Mouse (Mus musculus) gastrocnemius, adult 18-20 months (tissue): ENCODE results near the gene Pou2f2. TPM values are rescaled to one million over a fixed set of nuclear protein-coding genes. Genes with fewer than 3 reads are reported as not detected.

Experiments used
- DNase-seq: peaks from one replicate; pipeline ENCODE4 v3.0.0; 2021; ENCODE audit warnings: low spot score
- total RNA-seq, 2 experiments: library from RNA; stranded (reverse); gene quantifications; 2 replicates each; pipeline ENCODE4 v1.2.3; 2021

Pou2f2 gene
- total RNA-seq, 2 experiments from 2014 or later: 0.07 to 0.09 TPM

DNA sequence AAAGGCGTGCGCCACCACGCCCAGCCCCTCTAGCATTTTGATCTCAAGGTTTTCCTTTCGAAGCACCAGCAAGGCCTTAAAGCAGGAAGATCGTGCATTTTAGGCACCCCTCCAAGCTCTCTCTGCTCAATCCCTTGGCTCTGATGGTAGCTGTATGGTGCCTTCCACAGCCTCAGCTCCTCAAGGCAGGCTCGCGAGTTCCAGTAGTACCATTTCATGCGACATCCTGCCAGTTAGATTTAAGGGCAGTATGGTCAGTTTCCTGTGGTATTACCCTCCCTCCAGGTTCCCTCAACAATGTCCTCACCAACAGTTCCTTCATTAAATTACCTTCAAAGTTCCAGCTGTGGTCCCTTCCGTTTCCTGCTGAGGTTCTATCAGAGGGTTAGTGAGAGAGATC, 16.6 kb upstream of the Pou2f2 start:
- DNase-seq: no peak

DNA sequence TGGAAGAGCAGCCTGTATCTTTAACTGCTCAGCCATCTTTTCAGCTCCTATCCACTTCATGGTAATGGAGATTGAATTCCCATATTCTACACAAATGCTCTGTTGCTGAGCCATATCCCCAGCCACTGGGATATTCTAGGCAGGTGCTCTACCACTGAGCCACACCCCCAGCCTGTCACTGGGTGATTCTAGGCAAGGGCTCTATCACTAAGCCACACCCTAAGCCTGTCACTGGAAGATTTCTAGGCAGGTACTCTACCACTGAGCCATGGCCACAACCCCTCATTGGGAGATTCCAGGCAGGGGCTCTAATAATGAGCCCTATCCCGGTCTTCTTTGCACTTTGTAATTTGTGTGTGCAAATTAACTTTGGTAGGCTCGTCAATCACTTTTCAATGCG, 15.6 kb upstream of the Pou2f2 start:
- no peak for DNase-seq

DNA sequence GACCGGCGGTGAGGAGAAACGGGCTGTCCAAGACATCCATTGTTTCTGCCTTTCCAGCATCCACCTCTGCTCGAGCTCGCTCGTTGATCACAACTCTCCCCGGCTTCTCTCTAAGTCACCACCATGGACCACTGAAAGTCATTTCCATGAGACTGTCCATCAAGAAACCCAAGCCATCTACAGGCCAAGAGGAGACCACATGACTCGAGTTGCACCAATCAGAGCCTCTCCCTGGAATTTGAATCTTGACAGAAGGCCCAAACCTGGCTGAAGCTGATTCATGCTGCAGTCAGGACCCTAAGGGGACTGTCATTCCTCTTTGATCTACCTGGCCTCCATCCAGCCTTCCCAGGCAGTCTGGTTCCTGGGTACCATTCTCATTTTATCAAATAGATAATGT, 12.6 kb upstream of the Pou2f2 start:
- DNase-seq: no peak

DNA sequence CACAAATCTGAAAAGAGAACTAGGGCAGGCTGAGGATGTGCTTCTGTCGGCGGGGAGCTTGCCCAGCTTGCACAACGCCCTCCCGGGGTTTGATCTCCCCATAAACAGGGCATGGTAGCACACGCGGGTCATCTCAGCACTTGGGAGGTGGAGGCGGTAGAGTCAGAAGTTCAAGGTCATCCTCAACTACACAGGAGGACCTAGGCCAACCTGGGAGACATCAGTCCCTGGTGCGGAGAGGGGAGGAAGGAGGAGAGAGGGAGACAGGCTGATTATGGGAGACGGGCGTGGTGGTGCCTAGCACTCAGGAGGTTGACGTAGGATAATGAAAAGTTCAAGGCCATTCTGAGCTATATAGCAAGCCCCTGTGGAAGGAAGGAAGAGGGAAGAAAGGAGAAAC, 11.3 kb upstream of the Pou2f2 start:
- no peak for DNase-seq

DNA sequence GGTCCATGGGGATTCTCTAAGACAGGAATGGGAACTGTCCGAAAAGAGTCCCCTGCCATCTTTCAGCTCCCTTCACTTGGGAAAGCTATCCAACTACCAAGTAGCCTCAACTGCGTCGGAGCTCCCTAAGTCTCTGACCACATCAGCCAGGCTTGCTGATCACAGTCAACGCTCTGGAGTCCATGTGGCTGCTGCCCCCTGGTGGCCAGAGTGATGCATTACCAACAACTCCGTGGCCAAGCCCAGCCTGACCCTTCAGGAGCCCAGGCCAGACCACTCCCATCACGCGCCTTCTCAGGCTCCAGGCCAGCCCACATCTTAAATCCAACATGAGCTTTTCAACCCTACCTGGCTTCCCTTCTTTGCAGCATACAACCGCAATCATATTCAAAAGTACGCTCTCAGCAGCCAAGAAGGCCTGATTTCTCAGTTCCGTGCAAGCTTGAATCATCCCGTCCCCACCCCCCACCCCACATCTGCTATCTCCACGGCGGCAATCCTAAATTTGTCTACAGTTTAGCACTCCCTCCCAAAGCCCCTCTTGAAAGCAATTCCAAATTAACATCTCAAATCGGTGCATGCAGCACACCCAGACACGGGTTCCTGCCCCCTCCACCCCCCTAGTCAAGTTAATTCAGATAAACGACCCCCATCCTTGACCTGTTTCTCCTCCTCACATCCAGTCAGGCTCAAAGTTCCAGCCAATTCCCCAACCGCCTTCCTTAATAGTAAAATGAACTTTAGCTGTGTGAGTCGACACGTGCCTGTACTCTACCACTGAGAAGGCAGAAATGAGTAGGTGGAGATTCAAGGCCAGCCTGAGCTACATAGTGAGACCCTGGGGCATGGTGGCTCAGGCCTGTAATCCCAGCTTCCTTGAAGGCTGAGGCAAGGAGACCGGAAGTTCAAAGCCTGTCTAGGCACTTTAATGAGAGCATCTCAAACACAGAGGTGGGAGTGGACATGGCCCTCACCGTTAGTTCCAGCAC, 8.4 kb upstream of the Pou2f2 start:
- peak; percentile 85 for DNase-seq

DNA sequence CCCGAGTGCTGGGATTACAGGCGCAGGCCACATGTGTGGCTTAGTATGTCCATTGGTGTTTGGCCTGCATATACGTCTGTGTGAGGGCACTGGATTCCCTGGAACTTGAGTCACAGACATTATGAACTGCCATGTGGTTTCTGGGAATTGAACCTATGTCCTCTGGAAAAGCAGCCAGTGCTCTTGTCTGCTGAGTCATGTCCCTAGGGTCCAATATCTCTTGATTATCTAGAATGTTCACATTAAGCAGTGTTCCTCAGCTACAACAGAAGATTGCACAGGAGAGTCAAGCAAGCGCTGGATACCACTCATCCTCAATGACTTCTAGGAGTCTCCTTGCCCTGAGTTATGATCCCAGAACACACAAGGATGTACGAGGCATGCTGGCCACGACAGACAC, 4.6 kb upstream of the Pou2f2 start:
- no peak for DNase-seq

DNA sequence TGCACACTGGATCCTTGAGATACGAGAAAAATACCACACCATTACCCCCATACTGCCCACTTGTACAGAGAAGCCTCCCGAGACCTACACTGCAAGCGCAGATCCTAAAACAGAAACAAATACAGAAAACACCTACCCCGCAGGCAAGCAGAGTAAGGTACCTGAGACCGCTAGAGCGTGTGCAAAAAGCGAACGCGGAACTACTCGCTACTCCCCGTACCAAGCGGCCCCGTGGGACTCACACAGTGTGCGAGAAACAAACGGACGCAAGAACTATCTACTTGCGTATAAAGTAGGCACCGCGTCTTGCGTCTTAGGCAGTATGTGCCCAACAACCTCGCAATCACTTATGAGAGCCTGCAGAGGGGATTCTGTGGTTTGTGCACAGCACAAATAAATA, 2.3 kb upstream of the Pou2f2 start:
- DNase-seq: no peak

DNA sequence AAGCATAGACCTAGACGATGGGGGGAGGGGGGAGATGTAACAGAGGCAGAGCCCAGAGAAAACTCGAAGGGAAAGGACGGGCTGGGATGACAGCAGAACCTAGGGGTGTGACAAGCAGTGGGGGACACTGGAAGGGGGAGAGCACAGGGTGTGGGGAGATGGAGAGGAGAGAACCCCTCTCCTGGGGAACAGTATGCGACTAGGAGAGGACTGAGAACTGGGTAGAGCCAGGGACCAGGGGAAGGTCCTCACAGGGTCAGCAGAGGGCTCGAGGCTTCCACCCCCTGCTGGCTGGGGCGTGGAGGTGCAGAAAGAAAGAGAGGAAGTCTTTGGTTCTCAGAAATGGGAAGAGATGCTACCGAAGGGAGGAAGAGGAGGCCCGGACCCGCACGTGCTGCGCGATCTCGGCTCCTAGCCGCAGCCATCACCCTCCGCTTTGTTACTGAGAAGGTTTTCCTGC, 1.8 kb upstream of the Pou2f2 start:
- peak; percentile 25 for DNase-seq

DNA sequence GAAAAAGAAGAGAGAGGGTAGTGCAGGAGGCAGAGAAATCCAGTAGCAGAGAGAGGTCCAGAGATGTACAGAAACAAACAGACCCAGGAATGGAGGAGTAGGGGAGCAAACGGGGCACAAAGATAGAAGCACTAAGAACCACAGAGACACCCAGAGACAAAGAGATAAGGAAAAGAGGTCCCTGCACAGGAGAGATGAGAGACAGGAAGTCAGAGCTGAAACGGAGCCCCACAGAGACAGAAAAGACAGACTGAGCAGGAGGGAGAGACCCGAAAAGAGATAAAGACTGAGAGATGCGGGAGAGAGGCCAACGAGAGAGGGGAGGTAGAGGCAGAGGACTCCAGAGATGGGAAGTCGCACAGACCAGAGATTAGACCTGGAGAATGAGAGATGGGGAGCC, 986 bp upstream of the Pou2f2 start:
- no peak for DNase-seq

DNA sequence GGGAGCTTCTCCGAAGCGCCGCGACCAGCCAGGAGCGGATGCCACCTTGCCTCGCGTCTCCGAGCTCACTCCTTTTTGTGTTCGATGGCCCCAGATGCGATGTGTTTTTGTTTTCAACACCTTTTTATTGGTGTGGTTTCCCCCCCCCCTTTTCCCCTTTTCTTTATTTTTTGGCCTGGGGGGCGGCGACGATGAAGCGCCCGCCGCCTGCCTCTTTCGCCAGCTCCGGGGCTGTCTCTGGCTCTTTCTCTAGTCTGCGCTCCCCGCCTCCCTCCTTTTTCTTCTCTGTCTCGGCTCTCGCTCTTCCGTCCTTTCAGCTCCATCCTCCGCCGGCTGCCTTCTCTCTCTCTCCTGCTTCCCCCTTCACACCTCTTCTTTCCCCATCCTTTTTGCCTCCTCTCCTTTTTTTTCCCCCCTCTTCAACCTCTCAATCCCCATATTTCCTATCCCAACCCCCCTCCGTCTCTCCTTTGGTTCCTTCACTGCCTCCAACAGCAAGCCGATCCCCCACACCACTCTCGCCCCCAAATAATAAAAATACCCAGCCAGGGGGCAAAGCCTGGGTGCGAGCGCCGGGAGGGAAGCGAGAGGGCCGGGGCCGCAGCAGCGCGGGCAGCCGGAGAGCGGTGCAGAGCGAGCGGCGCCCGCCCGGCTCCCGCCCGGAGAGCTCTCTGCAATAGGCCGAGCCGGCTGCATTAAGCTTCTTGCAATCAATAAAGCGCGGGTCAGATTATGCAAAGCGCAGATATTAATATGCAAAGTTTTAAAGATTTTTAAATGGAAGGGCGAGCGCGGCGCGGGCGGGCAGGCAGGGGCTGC, 530 bp downstream of the Pou2f2 start:
- DNase-seq: no peak

DNA sequence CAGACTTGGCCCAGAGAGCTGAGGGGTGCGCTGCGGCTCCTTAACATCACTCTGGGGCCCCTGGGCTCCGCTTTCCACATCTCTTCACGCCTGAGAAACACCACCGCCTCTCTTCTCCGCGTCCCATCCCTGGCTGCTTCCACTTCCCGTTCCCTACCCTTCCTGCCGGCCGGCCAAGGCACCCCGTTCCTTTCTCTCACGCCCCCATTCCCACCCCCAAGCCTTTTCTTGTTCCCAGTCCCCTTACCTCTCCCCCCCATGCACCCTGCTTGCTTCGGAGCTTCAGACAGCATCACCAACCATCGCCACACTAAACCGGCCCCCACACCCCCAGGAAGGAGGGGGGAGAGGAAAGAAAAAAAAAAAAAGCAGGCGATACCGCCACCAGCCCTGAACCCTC, 1.2 kb downstream of the Pou2f2 start:
- no peak for DNase-seq

DNA sequence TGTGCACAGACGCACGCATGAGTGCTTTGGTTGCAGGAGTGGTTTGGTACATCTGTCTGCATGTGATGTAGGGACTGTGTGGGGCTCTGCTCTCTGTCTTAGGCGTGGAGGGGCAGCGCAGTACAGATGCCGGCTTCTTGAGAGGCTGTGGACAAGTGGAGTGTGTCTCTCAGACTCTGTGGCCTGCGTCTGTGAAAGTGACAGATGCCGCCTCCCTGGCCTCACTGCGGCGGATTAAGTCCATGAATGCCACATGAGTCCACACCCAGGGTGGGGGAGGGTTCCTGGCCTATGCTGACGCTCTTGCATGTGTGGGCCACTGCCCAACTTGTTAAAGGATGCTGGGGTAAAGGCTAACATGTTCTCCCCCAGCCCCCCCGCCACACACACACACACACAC, 5.2 kb downstream of the Pou2f2 start:
- DNase-seq: no peak

DNA sequence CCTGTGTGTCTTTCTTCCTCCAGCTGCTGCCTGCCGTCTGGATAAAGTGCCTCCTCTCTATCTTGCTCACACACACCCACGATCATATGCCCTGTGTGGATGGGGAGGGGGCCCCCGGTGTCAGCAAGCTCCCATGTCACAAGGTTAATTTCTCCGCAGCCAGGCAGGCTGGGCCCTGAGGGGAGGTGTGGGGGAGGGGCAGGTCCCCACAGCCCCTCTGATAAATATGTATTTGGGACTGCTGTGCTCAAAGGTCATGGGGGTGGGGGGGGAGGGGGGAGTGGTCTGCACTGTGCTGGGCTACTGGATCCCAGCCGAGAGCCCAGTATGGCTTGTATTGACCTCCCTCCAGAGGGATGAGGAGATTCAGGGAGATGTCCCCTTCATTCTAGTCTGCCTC, 6.9 kb downstream of the Pou2f2 start:
- DNase-seq: no peak

DNA sequence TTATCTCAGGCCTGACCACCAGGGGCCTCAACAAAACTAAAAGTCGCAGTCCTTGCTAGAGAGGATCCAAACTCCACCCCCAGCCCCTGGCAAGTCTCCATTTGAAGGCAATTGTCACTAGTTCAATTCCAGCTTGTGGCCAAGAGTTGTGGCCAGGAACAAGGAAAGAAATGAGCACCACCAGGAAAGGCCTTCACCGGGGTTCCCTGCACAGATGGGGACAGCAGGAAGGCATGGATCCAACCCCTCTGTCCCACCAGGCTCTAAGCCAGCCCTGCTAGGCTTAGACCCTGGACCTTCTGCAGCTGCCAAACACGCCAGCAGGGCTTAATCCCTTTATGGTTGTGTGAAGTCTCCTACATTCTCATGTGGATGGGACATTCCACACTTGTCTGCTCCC, 8.9 kb downstream of the Pou2f2 start:
- DNase-seq: no peak

DNA sequence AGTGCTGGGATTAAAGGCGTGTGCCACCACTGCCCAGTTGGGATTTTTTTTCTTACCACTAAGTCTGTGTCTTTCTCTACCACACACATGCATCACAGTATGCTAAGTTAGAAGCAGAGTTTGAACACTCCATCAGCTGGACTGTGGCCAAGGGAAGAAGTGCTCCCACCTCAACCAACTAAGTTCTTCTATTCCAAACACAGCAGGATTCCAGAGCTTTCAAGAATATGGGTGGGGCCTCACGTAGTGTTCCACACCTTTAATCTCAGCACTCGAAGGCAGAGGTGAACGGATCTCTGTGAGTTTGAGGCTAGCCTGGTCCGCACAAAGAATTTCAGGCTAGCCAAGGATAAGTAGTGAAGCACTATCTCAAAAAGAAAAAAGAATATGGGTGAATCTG, 13.4 kb downstream of the Pou2f2 start:
- DNase-seq: no peak

DNA sequence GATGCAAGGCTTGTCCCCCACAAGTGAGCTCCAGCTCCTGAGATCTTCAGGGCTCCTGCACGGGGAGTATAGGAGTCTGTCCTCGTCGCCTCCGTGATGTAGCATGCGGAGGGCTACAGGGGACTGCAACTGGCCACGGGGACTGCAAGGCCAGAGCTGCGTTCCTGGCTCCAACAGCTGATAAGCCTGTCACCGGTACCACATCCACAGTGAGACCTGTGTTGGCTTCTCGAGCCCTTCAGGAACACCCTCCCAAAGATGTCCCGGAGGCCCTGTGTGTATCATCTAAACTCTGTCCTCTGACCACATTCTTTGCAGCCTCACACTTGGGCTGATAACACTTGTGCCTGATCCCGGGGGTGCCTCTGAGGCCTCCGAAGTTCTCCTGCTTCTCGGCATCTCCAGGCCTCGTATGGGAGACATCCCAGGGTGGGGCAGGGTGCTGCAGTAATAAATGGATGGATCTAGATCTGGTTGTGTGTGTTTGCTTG, 23.3 kb downstream of the Pou2f2 start:
- no peak for DNase-seq

DNA sequence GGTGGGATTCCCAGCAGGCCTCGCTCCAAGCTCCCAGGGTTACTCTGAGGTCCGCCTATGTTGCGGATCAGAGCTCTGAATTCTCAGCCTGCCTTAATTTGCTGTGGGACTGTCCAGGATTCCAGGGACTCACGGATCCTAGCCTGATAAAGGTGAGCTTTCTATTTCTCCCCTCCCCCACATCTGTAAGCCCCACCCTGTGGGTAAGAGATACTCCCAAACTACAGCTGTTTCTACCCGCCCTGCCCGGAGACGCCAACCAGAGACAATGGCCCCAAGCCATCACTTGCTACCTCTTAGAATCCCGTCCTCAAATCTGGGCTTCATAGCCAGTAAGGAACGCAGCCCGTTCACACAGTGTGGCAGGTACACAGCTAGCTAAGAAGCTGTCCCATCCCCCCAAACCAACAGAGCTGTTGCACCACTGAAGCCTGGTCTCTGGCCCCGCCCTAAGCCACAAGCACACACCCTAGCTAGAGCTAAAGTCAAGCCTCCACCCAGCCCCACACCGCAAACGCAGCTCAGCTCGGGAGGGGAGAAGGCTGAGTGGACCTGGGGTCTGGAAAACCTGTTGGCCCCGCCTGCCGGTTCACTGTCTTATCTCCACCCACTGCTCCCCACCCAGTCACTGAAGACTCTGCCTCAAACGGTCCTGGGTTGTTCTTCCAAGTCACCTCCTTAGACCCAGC, 23.9 kb downstream of the Pou2f2 start:
- DNase-seq: no peak

DNA sequence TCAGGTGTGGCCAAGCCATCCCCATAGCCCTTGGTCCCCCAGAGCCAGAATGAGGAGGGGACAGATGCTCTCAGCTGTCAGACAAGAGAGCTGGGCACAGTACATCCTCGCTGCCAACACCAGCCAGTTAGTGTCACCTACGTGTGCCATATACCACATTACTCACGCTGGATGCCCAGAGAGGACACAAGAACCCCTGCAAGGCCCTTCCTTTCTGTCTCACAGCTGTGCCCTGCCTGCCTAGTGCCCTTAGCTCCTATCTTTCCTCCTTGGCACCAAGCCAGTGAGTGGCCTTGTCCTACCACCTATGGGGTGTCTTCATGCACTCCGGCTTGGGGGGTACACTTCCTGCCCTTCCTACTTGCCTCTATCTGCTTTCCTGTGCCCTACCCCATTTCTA, 24.9 kb downstream of the Pou2f2 start:
- DNase-seq: no peak

DNA sequence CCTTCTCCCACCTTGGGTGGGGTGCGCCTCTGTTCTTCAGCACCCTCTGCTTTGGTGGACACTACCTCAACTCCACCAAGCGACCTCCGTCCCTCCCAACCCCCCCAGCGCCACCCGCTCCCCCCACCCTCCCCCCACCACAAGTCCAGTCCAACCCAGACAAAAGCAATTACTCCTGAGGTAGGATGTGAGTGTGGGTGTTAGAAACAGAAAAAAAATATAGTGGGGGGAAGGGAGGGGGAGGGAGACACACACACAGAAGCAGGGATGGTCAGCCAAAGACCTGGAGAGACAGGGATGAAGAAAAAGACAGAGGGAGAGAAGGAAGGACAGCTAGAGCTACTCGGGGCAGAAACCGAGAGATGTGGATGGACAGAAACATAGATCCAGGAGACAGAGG, 25.7 kb downstream of the Pou2f2 start:
- DNase-seq: no peak

DNA sequence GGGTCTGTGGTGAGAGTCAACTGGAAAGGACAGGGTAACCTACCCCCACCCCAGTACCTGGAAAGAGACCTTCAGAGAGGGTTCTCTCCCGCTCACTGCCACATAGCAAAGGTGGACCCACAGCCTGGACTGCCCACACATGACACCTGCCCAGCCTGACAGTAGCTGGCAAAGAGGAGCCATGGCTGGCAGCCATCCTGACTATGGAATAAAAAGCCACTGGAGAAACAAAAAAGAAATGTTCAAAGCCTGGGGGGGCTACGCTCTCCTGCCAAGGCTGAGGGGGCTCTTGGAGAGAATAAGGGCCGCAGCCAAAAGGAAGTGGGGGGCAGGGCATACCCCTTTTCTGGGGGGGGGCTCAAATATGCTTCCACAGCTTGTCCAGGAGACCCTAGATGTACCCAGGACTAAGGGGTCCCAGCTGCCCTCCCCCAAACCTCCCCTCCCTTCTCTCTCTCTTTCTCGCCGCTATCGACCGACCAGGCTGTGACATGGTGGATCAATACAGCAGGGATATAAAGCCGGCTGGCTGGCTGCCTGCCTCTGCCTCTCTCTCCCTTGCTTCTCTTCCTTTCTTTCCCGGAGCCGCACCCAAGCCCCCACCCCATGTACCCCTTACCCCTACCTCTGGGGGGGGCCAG, 27.5 kb downstream of the Pou2f2 start:
- no peak for DNase-seq

DNA sequence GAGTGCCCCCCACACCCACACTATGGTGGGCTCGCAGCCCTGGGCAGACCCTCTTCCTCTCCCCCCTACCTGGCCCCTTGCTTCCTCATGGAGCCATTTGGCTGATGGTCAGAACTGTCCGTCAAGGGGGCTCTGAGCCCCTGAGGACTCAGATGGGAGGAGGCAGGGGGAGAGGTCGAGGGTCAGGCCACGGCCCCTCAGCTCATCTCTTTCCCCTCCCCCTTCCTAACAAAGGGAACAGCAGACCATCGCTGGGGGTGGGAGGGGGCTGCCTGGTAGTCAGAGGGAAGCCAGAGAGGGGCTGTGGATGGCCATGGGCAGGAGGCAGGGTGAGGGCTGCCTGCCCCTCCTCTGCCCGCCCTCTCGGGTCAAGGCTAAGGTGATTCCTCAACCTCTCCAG, 28.5 kb downstream of the Pou2f2 start:
- DNase-seq: no peak
